Mouse (Mus musculus) B cell, adult 67 days (primary cell): Measurements from ENCODE around the gene Gjb5. TPM values are rescaled to one million over a fixed set of nuclear protein-coding genes. Genes with fewer than 3 reads are reported as not detected.

Source experiments
- total RNA-seq, 2 experiments: library from RNA; stranded (reverse); gene quantifications; 4 replicates each; pipeline ENCODE4 v1.2.4; 2023

Gene Gjb5
- total RNA-seq = not detected

DNA sequence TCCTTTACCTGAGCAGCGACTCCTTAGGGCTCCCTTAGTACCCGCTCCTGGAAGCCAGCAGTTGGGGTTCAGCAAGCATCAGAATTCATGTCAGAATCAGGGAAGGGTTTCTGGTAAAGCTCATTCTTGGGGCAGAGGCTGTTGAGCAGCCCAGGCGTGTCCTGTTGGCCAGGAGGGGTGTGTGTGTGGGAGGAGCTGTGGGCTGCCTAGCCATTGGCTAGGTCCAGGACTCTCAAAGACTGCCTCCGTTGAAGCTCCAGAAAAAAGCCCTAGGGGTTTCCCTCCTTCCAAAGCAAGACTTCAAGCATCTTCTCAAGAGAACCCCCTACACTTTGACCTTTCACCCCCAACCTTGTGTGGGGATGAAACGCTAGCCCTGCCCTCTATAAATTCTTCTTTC lies at the start of gene Gjb5:
Gene Gjb5 (minus strand): TSS at position 164 of the 400 bp plus-strand sequence.

DNA sequence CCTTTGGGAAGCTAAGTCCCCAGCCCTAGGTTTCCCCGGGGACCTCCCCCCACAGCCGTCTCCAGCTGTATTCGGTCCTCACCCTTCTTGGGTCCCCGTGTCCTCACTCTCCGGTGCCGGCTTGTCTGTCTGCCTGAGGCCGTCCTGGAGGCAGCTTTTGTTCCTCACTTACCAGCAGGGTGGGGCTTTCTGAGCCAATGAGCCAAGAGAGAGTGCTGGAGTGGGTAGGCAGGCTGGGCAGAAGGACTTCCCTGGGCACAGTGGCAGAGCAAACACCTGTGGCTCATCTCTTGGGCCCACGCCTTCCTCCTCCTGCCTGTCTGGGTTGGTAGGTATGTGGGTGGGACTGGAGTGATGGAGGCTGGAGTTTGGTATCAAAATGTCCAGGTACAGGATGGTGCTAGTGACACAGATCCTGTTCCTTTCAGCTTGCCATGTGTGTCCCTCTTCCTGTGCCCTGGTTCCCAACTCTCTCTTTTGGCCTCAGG lies 4.0 kb downstream of the Gjb5 start, which contains the start of gene Gjb4:
Gene Gjb4 (minus strand): TSS at position 131 of the 488 bp plus-strand sequence.

DNA sequence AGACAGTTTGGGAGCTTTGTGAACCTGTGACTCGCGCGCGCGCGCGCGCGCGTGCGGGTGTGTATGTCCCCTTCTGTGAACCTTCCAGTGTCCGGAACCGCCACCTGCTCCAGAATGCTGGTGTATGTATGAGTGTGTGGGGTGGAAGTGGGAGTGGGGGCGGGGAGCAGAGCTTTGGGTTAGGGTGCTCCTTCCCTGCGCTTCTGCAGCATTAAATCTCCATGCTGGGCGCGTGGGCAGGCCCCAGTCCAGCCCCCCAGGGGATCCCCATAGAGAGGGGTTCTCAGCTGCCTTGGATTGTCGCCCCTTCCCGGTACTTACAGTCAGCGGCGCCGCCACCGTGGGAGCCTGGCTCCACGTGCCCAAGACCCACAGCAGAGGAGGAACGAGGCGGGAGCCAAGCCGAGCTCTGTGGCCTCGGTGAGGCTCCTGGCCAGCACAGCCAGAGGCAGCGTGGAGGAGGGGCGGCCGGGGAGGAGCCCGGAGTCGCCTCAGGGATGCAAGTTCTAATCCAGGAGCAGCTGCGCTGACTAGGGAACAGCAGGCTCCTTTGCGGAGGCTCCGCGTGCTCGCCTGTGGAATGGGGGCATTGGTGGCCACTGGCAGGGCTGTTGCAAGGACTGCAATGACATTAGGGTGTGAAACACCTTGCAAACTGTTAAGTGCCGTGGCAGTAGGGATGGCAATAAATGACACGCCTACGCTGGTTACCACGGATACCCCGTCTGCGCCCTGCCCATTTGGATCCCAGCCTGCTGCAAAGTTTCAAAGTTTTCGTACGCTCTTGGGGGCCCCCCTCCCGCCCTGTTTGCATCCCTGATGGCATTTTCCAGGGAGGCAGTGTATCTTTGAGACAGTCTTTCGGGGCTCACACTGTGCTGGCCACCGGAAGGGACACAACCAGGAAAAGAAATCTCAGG lies 27.5 kb downstream of the Gjb5 start, which contains the start of gene Gjb3:
Gene Gjb3 (minus strand): TSS at position 664 of the 920 bp plus-strand sequence.

DNA sequence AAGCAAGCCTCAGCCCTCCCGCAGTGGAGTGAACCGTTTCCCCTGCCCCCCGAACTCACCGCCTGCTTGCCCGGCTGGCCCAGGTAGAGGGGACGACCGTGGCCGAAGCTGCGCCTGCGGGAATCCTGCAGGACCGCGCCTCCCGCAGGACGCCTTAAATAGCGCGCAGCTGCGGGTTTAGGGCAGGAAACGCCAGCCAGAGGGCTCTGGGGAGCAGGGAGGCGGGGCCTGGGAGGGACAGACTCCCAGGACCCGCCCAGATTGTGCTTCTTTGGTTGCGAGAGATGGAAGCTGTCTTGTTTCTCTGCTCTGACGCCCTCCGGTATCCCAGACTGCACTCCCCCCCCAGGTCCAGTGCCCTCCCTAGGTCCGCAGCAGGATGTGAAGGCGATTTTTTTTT lies 44.1 kb downstream of the Gjb5 start, which contains the start of gene Gja4:
Gene Gja4 (minus strand): TSS at position 179 of the 400 bp plus-strand sequence.

Other genes starting within 250 kb of the Gjb5 start
- 1 to 10 TPM; 8.4 to 9.3 TPM for gene Tmem35b, start 234.5 kb downstream of the Gjb5 start, total RNA-seq
- gene Dlgap3, start 189.0 kb downstream of the Gjb5 start, total RNA-seq = under 1 TPM; 0.56 to 0.58 TPM
- 10 to 100 TPM; 24.1 to 30.1 TPM for gene Smim12, start 114.4 kb downstream of the Gjb5 start, total RNA-seq
- not detected for gene Gja4, start 44.1 kb downstream of the Gjb5 start, total RNA-seq
- not detected for gene Gjb3, start 27.3 kb downstream of the Gjb5 start, total RNA-seq
- gene Gjb4, start 4.1 kb downstream of the Gjb5 start, total RNA-seq = not detected